Mouse (Mus musculus): Measurements from ENCODE around the gene Rps3.
"Not testable (repeated sequence)": the region's sequence is repeated elsewhere in the genome, so short reads cannot be mapped to it uniquely, and the experiment has no call there.

The Rps3 gene

GRCm38 (mm10) chr7:99483271-99483923 is at the start of gene Rps3:
Rps3 (minus strand) TSS chr7:99483738.
- DNase-seq (ENCODE audit: low spot score), result peak; percentile 97

GRCm38 (mm10) chr7:99532526-99532925 is 49.0 kb upstream of the Rps3 start:
- no peak for DNase-seq (ENCODE audit: low spot score)

DNA sequence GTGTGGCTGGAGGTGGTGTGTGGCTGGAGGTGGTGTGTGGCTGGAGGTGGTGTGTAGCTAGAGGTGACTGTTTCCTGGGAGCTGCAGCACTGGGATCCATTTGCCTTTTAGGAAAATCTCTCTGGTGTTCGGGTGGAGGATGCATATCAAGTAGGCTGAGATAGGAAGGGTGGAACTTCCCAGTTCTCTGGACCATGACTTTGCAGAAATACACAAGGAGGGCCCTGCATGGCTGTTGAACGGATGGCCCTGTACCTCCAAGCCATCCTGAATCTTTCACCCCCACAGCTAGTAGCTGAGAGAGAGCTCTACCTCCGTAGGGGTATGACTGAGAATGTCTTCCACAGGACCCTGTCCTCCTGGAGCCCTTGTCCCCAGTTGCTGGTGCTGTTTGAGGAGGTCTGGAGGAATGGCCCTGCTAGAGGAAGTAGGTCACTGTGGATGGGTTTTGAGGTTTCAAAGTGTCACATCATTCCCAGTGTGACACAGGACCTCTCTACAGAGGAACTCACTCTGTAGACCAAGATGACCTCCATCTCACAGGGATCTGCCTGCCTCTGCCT is 48.0 kb upstream of the Rps3 start:
- no peak for DNase-seq (ENCODE audit: low spot score)

DNA sequence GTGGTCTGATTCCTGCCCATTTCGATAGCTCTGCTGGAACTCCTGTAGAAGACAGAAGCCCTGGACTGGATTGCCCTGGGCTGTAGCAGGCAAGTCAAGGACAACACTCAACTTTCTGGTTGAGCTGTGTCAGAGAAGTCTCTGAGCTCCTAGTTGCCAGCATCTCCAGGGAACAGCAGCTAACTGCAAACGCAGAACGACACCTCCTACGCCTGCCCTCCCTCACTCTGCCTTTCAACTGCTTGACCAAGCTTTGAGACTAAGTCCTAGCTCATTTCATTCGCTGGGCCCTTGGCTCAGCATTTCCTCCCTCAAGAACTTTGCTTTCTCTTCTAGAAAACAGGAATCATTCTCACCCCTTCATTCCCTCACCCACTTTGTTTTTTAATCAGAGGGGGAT is 45.9 kb upstream of the Rps3 start:
- no peak for DNase-seq (ENCODE audit: low spot score)

DNA sequence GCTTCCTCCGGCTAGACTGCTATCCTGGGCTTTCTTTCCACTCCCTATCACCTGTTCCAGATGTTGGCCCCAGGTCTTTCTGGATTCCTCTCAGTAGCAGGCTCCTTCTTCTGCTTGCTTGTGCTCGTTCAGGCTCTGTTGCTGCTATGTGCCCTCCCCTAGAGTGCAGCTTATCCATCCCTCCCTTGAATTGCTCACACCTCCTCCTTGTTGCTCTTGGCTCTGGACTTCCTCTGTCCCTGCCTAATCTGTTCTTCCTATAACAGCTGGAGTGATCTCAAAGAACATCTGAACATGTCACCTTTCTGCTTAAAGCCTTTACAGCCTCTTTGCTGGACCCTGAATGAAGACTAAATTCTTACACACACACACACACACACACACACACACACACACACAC is 45.0 kb upstream of the Rps3 start:
- no peak for DNase-seq (ENCODE audit: low spot score)

GRCm38 (mm10) chr7:99523837-99524236 is 40.3 kb upstream of the Rps3 start:
- DNase-seq (ENCODE audit: low spot score), result no peak

DNA sequence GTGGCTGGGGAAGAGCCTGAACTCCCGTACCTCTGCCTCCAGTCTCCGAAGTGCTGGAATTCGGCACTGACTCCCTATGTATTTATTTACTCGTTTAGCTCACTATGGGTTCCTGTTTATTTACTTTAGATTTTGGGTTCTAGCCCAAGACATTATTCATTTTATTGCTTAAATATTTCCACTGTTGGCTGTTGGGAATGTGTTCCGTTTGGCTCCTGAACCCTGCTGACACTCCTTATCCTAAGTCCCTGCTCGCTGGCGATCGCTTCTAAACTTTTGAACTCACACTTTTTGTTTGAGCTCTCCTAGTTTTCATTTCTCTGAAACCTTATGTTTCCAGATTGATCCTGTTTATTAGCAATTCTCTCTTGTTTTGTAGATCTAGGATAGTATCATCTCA is 39.6 kb upstream of the Rps3 start:
- no peak for DNase-seq (ENCODE audit: low spot score)

DNA sequence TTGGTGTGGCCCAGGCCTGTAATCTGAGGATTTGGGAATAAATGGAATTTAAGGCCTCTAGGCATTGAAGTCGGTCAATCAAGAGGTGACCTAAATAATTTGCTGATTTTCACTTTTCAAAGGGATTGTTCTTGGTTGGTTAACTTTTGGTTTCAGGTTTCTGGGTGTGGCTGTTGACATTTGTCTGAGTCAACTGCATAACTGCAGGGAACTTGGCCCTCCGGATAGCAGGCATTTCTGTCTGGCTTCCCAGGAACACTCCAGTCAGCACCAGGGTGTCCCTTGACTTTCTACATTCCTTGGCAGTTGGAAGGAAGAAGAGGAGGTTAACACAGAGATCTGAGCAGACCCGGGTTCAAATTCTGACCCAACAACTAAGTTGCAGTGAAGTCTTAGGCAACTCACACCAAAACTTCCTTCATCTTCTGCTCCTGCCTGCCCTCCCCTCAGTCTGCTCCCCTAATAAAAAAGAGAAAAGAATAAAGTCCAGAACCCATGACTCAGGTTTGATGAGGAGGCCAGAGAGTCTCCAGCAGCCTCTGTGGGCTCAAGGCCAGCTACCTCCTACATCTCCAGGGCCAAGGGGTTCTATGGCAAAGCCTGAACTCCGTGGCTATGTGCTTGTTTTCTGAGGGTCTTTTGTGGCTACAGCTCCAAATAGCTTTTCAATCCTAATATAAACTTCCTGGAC is 35.6 kb upstream of the Rps3 start:
- DNase-seq (ENCODE audit: low spot score), result no peak

DNA sequence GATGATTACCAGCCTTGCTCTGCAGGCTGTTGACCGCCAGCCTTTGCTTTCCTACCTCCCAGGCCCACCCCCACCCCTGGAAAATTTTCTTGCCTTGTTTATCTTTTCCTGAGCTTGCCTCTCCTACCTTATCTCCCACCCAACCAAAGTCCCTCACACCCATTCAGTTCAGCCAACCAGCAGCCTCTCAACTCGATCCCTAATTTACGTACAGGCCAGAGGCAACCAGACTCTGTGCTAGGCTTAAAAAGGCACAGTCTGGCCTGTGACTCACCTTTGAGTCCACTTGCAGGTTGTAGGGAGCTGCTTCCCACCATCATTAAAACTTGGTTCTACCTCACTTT is 33.2 kb upstream of the Rps3 start:
- no peak for DNase-seq (ENCODE audit: low spot score)

- no peak for DNase-seq (ENCODE audit: low spot score)
These were observed 32.7 kb upstream of the Rps3 start for GRCm38 (mm10) chr7:99516092-99516813.

- DNase-seq (ENCODE audit: low spot score), result peak; percentile 83
These were observed 26.6 kb upstream of the Rps3 start for GRCm38 (mm10) chr7:99510087-99510501.

- DNase-seq (ENCODE audit: low spot score), result not testable (repeated sequence)
These were observed 24.6 kb upstream of the Rps3 start for GRCm38 (mm10) chr7:99508187-99508586.

GRCm38 (mm10) chr7:99504556-99504955 is 21.0 kb upstream of the Rps3 start:
- DNase-seq (ENCODE audit: low spot score), result no peak

GRCm38 (mm10) chr7:99501148-99501547 is 17.6 kb upstream of the Rps3 start:
- no peak for DNase-seq (ENCODE audit: low spot score)

DNA sequence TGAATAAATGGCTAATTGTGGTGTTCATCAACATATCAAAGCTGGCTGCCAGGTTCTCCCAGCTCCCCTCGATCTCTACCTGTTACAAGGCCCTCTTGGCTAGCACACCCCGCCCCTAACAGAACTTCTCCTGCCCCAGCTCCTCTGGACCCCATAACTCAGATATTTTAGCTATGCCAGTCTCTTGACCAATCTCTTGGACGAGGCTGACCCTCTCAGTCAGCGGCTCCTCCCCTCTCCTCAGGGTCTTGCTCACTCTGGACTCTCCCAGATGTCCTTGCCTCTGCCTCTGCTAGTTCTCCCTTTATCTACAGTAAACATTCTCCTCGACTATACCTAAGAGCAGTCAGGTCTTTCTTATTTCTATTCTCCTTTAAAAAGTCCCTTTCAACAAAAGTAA is 17.1 kb upstream of the Rps3 start:
- no peak for DNase-seq (ENCODE audit: low spot score)

DNA sequence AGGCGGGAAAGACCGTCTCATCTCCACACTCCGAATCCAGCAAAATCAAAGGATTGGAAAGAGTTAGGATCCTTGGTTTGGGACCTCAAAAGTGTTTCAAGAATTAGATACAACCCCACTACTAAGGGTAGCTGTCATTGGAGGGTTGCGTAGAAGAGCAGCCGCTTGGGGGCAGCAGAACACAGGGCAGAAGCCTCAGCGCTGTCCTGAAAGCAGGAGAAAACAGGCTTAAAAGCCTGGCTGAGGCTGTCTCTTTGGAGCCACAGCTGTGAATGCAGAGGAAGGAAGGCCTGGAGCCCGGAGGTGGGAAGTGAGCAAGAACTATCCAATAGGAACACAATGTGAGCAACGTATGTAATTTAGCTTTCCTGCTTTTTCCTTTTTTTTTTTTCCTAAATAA is 16.7 kb upstream of the Rps3 start:
- DNase-seq (ENCODE audit: low spot score), result peak; percentile 78

GRCm38 (mm10) chr7:99499128-99499527 is 15.6 kb upstream of the Rps3 start:
- DNase-seq (ENCODE audit: low spot score), result no peak

DNA sequence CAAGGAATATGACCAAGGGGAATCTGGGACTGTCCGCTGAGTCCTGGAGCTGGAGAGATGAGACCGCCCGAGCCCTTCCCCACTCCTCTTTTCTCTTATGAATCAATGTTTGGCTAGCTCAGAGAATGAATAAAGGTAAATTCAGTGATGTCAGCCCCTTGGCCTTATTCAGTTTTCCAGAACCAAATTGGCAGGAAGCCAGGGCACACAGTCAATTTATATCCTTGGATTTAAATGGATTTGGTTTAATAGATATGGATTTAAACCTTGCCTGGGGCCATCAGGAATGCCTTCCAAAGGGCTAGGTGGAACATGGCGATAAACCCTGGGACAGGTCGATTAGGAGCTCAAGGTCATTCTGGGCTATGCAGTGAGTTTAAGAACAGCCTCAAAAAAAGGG is 6.2 kb upstream of the Rps3 start:
- peak; percentile 53 for DNase-seq (ENCODE audit: low spot score)

DNA sequence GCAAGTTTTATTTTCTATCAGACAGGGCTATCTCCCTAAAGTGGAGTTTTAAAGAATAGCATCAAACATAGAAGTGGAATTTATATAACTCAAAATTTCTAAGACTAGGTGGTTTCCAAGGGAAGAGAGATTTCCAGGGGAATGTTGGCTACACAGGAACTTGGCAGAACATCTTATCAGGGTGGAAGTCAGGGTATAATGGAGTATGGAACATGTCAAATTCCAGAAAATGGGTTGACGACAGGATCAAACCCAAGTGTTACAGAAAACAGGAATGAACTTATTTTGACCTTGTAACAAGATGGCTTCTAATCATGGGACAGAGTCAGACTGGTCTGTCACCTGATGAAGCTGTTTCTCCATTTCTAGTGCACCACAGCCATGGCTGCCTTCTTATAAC is 1.1 kb upstream of the Rps3 start:
- no peak for DNase-seq (ENCODE audit: low spot score)

GRCm38 (mm10) chr7:99483924-99484319 is 384 bp upstream of the Rps3 start:
- no peak for DNase-seq (ENCODE audit: low spot score)

DNA sequence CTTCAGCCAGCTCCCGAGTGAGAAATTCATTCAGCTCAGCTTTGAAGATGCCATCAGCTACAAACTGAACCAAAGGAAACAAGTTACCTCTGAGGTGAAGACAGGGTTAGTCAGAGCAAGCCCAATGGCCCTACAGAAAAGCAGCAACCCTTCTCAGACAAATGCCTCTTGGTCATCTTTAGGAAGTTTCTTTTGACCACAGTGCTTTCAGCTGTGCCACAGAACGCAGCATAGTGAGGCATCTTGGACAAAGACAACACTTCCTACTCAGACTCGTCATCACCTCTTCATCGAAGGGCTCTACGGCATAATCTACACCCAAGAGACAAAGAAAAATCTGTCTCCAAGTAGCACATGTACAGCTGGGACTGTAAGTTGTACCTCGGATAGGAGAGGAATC is 901 bp downstream of the Rps3 start:
- no peak for DNase-seq (ENCODE audit: low spot score)

DNA sequence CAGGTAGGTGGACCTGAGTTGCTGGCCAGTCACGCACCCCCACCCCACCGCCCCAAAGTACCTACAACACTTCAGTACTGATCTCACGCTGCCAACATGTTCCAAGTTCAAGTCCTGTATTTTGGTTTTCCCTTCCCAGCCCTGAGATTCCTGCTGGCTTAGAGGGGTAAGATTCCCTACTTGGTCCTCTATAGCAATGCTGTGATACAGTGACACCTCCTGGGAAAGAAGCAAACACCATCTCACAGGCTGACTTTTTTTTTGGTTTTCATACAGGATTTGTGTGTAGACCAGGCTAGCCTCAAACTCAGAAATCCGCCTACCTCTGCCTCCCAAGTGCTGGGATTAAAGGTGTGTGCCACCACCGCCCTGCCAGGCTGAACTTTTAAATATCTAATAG is 6.3 kb downstream of the Rps3 start:
- DNase-seq (ENCODE audit: low spot score), result peak; percentile 40

- DNase-seq (ENCODE audit: low spot score), result no peak
These were observed 6.9 kb downstream of the Rps3 start for GRCm38 (mm10) chr7:99476558-99477114.

All from MN1 (cell line).